Mouse (Mus musculus): ENCODE measurements at regions not wholly inside any gene's neighbourhood (a gene's known extent, or its start where the extent isn't known, plus 50 kb on each side); places are given as distances from the start of the nearest gene placed in this dataset.

GRCm38 (mm10) chr11:19433680-19434619 is 415.2 kb upstream of the Meis1 start:
- no peak for ATAC-seq (replicated peaks; ENCODE audit: low FRiP score, low TSS enrichment, poor library complexity, severe bottlenecking)

- no peak for ATAC-seq (replicated peaks; ENCODE audit: low FRiP score, low TSS enrichment, poor library complexity, severe bottlenecking)
Measured at GRCm38 (mm10) chr11:19438385-19438784, 419.6 kb upstream of the Meis1 start.

- ATAC-seq (replicated peaks; ENCODE audit: low FRiP score, low TSS enrichment, poor library complexity, severe bottlenecking), result no peak
Measured at GRCm38 (mm10) chr11:19441936-19442335, 423.2 kb upstream of the Meis1 start.

- ATAC-seq (replicated peaks; ENCODE audit: low FRiP score, low TSS enrichment, poor library complexity, severe bottlenecking), result no peak
Measured at GRCm38 (mm10) chr11:19455391-19456290, 436.9 kb upstream of the Meis1 start.

GRCm38 (mm10) chr11:19456577-19456976 is 437.8 kb upstream of the Meis1 start:
- no peak for ATAC-seq (replicated peaks; ENCODE audit: low FRiP score, low TSS enrichment, poor library complexity, severe bottlenecking)

- ATAC-seq (replicated peaks; ENCODE audit: low FRiP score, low TSS enrichment, poor library complexity, severe bottlenecking), result no peak
Measured at GRCm38 (mm10) chr11:19463730-19464358, 445.1 kb upstream of the Meis1 start.

GRCm38 (mm10) chr11:19468373-19468772 is 449.6 kb upstream of the Meis1 start:
- ATAC-seq (replicated peaks; ENCODE audit: low FRiP score, low TSS enrichment, poor library complexity, severe bottlenecking), result no peak

- ATAC-seq (replicated peaks; ENCODE audit: low FRiP score, low TSS enrichment, poor library complexity, severe bottlenecking), result no peak
Measured at GRCm38 (mm10) chr11:19468803-19469202, 450.0 kb upstream of the Meis1 start.

- ATAC-seq (replicated peaks; ENCODE audit: low FRiP score, low TSS enrichment, poor library complexity, severe bottlenecking), result no peak
Measured at GRCm38 (mm10) chr11:19470648-19471341, 452.0 kb upstream of the Meis1 start.

GRCm38 (mm10) chr11:19475068-19475786 is 448.9 kb upstream of the Spred2 start:
- ATAC-seq (replicated peaks; ENCODE audit: low FRiP score, low TSS enrichment, poor library complexity, severe bottlenecking), result no peak

GRCm38 (mm10) chr11:19493089-19493756 is 431.0 kb upstream of the Spred2 start:
- no peak for ATAC-seq (replicated peaks; ENCODE audit: low FRiP score, low TSS enrichment, poor library complexity, severe bottlenecking)

GRCm38 (mm10) chr11:19521721-19522120 is 402.5 kb upstream of the Spred2 start:
- no peak for ATAC-seq (replicated peaks; ENCODE audit: low FRiP score, low TSS enrichment, poor library complexity, severe bottlenecking)

- ATAC-seq (replicated peaks; ENCODE audit: low FRiP score, low TSS enrichment, poor library complexity, severe bottlenecking), result no peak
Measured at GRCm38 (mm10) chr11:19523853-19524487, 400.2 kb upstream of the Spred2 start.

- no peak for ATAC-seq (replicated peaks; ENCODE audit: low FRiP score, low TSS enrichment, poor library complexity, severe bottlenecking)
Measured at GRCm38 (mm10) chr11:19529126-19529525, 395.0 kb upstream of the Spred2 start.

GRCm38 (mm10) chr11:19530652-19531051 is 393.5 kb upstream of the Spred2 start:
- ATAC-seq (replicated peaks; ENCODE audit: low FRiP score, low TSS enrichment, poor library complexity, severe bottlenecking), result no peak

GRCm38 (mm10) chr11:19531255-19532003 is 392.7 kb upstream of the Spred2 start:
- ATAC-seq (replicated peaks; ENCODE audit: low FRiP score, low TSS enrichment, poor library complexity, severe bottlenecking), result no peak

GRCm38 (mm10) chr11:19532867-19533266 is 391.3 kb upstream of the Spred2 start:
- no peak for ATAC-seq (replicated peaks; ENCODE audit: low FRiP score, low TSS enrichment, poor library complexity, severe bottlenecking)

Data from megakaryocyte-erythroid progenitor cell, adult 5-6 weeks (primary cell).